Mouse (Mus musculus): ENCODE measurements around the gene Gm42957. TPM values are rescaled to one million over a fixed set of nuclear protein-coding genes. Genes with fewer than 3 reads are reported as not detected.

Gm42957 gene
- polyA plus RNA-seq, 1 experiment from 2014 or later = not detected

DNA sequence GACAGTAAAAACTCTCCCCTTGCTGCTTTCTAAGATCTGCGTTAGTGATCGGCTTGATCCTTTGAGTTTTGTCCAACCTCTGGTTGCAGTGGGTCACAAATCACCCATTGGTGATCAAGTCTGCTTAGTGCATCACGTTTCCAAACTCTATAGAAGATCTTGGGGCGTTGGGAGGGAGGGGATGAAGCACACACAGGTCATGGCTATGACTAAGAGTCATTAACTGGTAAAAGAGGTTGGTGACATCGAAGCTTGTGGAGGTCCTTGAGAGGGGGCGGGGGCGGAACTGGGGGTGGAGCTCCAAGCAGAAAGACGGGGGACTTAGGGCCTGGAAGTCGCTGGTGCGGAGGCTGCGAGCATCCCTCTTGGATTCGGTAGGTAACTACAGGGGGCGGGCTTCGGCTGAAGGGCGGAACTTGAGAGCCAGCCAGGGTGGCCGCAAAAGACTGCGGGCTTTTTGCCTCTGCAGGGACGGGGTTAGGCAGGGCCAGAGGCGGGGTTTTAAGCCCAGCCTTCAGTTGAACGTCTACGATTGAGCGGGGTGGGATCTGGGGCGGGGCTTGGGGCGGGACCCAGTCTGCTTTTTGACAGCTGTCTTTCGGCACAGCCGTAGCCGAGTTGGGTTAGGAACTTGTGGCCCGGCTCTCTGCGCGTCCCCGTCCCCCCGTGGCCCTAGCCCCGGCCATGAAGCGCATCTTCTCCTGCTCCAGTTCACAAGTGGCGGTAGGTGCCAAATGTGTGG is 34.6 kb downstream of the Gm42957 start, which contains the start of gene Ankrd35:
TSS of gene Ankrd35 (plus strand) at position 405 of the 742 bp plus-strand sequence.
- ATAC-seq (replicated peaks; ENCODE audit: insufficient number of reproducible peaks, low FRiP score, low TSS enrichment, low read depth) (peak; percentile 93), DNase-seq (ENCODE audit: low spot score) (peak; percentile 92)
- Histone ChIP-seq H3K4me1 (ENCODE audit: control insufficient read depth, insufficient read depth, low read length) (no peaks in the 10 kb centered on the region), H3K36me3 (replicated peaks; ENCODE audit: control insufficient read depth, insufficient read depth, low read depth, low read length) (no peaks in the 10 kb centered on the region), H3K4me2 (ENCODE audit: low read depth, low read length) (peak within 1 kb of the TSS; percentile 72), H3K27me3 (ENCODE audit: control insufficient read depth, insufficient read depth, low read length) (no peaks in the 10 kb centered on the region), H3K9ac (replicated peaks; ENCODE audit: low read length) (peak within 1 kb of the TSS; percentile 30), H3K27ac (replicated peaks; ENCODE audit: low read depth, low read length) (no peak within 1 kb of the TSS), H3K4me3 (ENCODE audit: low read depth, low read length) (peak within 1 kb of the TSS; percentile 29), H3K9me3 (replicated peaks; ENCODE audit: control insufficient read depth, low read length) (no peaks in the 10 kb centered on the region)
- 4% methylated on average over 35 of the region's 35 CpGs for WGBS

DNA sequence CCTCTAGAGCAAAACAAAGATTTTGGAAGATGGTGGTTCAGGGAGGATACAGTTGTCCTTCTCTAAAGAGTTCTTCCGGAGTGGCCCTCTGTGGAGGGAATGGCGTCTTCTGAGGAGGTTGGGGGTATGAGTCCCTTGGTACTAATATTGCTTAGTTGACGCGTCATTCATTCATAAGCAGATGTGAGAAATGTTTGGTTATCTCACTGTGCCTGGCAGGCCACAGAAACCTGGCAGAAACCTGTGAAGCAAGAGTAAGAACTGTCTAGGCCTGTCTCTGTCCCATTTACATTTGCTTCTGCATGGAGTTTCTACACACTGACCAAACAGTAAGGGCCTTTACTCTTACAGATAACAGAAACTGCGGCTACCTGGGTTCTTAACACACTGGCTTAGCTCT is 36.2 kb downstream of the Gm42957 start:
- DNase-seq (ENCODE audit: low spot score) (no peak), ATAC-seq (replicated peaks; ENCODE audit: insufficient number of reproducible peaks, low FRiP score, low TSS enrichment, low read depth) (no peak)
- no peak overlapping the region for H3K27ac ChIP-seq (replicated peaks; ENCODE audit: low read depth, low read length)
- no peaks in the 10 kb centered on the region for H3K4me1 ChIP-seq (ENCODE audit: control insufficient read depth, insufficient read depth, low read length)
- H3K9ac ChIP-seq (replicated peaks; ENCODE audit: low read length) = no peak overlapping the region
- H3K36me3 ChIP-seq (replicated peaks; ENCODE audit: control insufficient read depth, insufficient read depth, low read depth, low read length) = no peaks in the 10 kb centered on the region
- no peaks in the 10 kb centered on the region for H3K27me3 ChIP-seq (ENCODE audit: control insufficient read depth, insufficient read depth, low read length)
- no peak overlapping the region for H3K4me2 ChIP-seq (ENCODE audit: low read depth, low read length)
- H3K9me3 ChIP-seq (replicated peaks; ENCODE audit: control insufficient read depth, low read length) = no peaks in the 10 kb centered on the region
- 93% methylated on average over 5 of the region's 5 CpGs for WGBS
- no peak overlapping the region for H3K4me3 ChIP-seq (ENCODE audit: low read depth, low read length)

DNA sequence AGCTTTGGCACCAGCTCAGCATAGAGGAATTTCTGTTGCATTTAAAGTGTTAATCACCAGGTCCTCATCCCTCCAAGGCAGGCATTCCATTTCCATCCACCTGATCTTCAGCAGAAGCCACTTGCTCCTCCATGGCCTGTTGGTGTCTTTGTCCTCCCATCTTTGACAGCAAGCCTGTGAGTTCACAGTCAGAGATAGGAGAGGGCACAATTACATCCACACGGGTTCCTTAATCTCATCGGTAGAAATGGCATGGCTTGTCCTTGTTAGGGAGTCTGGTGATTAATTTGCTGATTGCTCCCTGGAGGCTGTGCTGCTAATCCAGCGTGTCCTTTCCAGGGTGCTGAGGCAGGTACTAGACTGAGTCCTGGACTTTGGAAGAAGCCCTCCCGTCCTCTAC is 38.2 kb downstream of the Gm42957 start:
- 63% methylated on average over 4 of the region's 4 CpGs for WGBS
- no peaks in the 10 kb centered on the region for H3K9me3 ChIP-seq (replicated peaks; ENCODE audit: control insufficient read depth, low read length)
- no peak overlapping the region for H3K27ac ChIP-seq (replicated peaks; ENCODE audit: low read depth, low read length)
- no peak overlapping the region for H3K9ac ChIP-seq (replicated peaks; ENCODE audit: low read length)
- H3K4me3 ChIP-seq (ENCODE audit: low read depth, low read length) = no peak overlapping the region
- H3K27me3 ChIP-seq (ENCODE audit: control insufficient read depth, insufficient read depth, low read length) = no peaks in the 10 kb centered on the region
- H3K36me3 ChIP-seq (replicated peaks; ENCODE audit: control insufficient read depth, insufficient read depth, low read depth, low read length) = no peaks in the 10 kb centered on the region
- ATAC-seq (replicated peaks; ENCODE audit: insufficient number of reproducible peaks, low FRiP score, low TSS enrichment, low read depth) = no peak
- H3K4me2 ChIP-seq (ENCODE audit: low read depth, low read length) = no peak overlapping the region
- H3K4me1 ChIP-seq (ENCODE audit: control insufficient read depth, insufficient read depth, low read length) = no peaks in the 10 kb centered on the region
- DNase-seq (ENCODE audit: low spot score) = no peak

DNA sequence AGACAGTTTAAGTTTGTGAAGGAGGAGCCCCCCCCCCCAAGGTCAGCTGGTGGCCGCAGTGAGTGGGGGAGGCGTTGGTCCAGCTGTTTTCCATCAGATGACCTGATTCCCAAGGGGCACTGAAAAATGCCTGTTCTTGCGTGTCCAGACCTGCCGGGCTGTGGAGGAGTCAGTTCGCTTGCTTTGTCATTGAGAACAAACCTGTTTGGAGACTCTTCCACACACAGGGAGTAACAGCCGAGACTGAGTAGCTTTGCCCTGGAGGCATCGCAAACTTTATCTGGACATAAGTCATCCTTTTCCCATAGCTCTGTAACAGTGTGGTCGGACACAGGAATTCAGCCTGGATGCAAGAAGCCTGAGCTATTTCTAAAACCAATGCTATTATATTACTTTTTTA is 39.2 kb downstream of the Gm42957 start:
- Histone ChIP-seq H3K4me2 (ENCODE audit: low read depth, low read length) (no peak overlapping the region), H3K36me3 (replicated peaks; ENCODE audit: control insufficient read depth, insufficient read depth, low read depth, low read length) (no peaks in the 10 kb centered on the region), H3K4me1 (ENCODE audit: control insufficient read depth, insufficient read depth, low read length) (no peaks in the 10 kb centered on the region), H3K27me3 (ENCODE audit: control insufficient read depth, insufficient read depth, low read length) (no peaks in the 10 kb centered on the region), H3K4me3 (ENCODE audit: low read depth, low read length) (no peak overlapping the region), H3K27ac (replicated peaks; ENCODE audit: low read depth, low read length) (peak overlapping the region; percentile 38; the same call in 1 of the 2 replicates), H3K9me3 (replicated peaks; ENCODE audit: control insufficient read depth, low read length) (no peaks in the 10 kb centered on the region), H3K9ac (replicated peaks; ENCODE audit: low read length) (no peak overlapping the region)
- WGBS = 23% methylated on average over 8 of the region's 8 CpGs
- ATAC-seq (replicated peaks; ENCODE audit: insufficient number of reproducible peaks, low FRiP score, low TSS enrichment, low read depth) (no peak), DNase-seq (ENCODE audit: low spot score) (peak; percentile 58)

DNA sequence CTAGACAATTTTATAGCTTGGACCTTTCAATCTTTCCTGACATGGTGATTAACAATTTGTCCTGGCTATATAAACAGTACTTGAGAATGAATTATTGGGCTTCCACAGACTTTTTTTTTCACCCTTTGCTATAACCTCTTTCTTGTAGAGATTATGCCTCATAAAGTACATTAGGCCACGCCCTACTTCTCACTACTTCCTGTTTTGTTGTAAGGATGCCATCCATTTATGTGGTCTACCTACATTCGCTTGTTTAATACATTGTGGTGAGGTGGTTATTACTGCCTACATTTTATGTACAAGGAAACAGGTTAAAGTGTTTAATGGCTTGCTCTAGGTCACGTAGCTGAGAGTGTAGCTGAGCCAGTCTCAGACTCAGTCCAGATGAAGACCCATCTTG is 39.9 kb downstream of the Gm42957 start:
- Histone ChIP-seq H3K27ac (replicated peaks; ENCODE audit: low read depth, low read length) (no peak overlapping the region), H3K36me3 (replicated peaks; ENCODE audit: control insufficient read depth, insufficient read depth, low read depth, low read length) (no peaks in the 10 kb centered on the region)

DNA sequence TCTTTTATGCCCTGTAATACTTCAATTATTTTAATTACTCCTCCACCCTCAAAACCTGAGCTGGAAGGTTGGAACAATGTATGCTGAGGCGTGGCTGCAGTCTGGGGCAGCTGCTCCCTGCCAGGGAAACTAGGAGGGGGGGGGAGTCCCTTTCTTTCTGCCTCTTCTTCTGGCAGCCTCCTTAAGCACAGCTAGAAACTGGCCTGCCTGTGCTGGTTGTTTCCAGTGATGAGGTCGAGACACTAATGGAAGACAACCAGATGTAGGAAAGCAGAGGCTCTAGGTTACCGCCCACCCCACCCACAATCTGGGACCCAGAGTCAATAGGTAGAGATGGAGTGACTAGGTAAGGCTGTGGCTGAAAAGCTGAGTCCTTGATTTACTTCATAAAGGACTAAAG is 40.4 kb downstream of the Gm42957 start:
- no peak overlapping the region for H3K4me2 ChIP-seq (ENCODE audit: low read depth, low read length)
- no peak overlapping the region for H3K27ac ChIP-seq (replicated peaks; ENCODE audit: low read depth, low read length)
- DNase-seq (ENCODE audit: low spot score) (no peak), ATAC-seq (replicated peaks; ENCODE audit: insufficient number of reproducible peaks, low FRiP score, low TSS enrichment, low read depth) (no peak)
- H3K4me1 ChIP-seq (ENCODE audit: control insufficient read depth, insufficient read depth, low read length) = no peaks in the 10 kb centered on the region
- H3K36me3 ChIP-seq (replicated peaks; ENCODE audit: control insufficient read depth, insufficient read depth, low read depth, low read length) = no peaks in the 10 kb centered on the region
- 40% methylated on average over 3 of the region's 3 CpGs for WGBS
- no peak overlapping the region for H3K4me3 ChIP-seq (ENCODE audit: low read depth, low read length)
- H3K27me3 ChIP-seq (ENCODE audit: control insufficient read depth, insufficient read depth, low read length) = no peaks in the 10 kb centered on the region; the same call in 1 of the 2 replicates
- no peaks in the 10 kb centered on the region for H3K9me3 ChIP-seq (replicated peaks; ENCODE audit: control insufficient read depth, low read length)
- H3K9ac ChIP-seq (replicated peaks; ENCODE audit: low read length) = no peak overlapping the region

More for the DNA sequence above, 39.9 kb downstream of the Gm42957 start:
- H3K4me1 ChIP-seq (ENCODE audit: control insufficient read depth, insufficient read depth, low read length) = no peaks in the 10 kb centered on the region
- H3K9me3 ChIP-seq (replicated peaks; ENCODE audit: control insufficient read depth, low read length) = no peaks in the 10 kb centered on the region
- H3K9ac ChIP-seq (replicated peaks; ENCODE audit: low read length) = no peak overlapping the region
- H3K4me3 ChIP-seq (ENCODE audit: low read depth, low read length) = no peak overlapping the region
- no peak for ATAC-seq (replicated peaks; ENCODE audit: insufficient number of reproducible peaks, low FRiP score, low TSS enrichment, low read depth)
- 88% methylated on average over 3 of the region's 3 CpGs for WGBS
- no peaks in the 10 kb centered on the region; the same call in 1 of the 2 replicates for H3K27me3 ChIP-seq (ENCODE audit: control insufficient read depth, insufficient read depth, low read length)
- DNase-seq (ENCODE audit: low spot score) = no peak
- H3K4me2 ChIP-seq (ENCODE audit: low read depth, low read length) = no peak overlapping the region

DNA sequence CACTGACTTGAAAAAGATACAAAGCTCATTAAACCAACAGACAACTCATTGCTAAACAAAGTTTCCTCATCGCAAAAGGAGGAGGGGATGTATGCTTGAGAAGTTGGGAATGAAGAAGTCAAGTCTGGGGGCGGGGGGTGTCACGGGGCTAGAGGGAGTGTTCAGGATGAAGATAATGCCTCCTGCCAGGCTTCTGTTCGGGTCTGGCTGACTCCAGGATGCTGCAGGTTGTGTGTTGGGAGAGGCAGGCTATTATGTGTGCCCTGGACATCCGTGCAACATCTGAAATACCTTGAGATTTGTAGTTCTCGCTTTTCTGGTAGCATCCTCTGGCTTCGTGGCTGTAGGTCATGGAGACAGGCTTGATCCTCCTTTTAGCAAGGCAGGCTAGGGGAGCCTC is 43.2 kb downstream of the Gm42957 start:
- Histone ChIP-seq H3K9me3 (replicated peaks; ENCODE audit: control insufficient read depth, low read length) (no peaks in the 10 kb centered on the region), H3K4me1 (ENCODE audit: control insufficient read depth, insufficient read depth, low read length) (no peaks in the 10 kb centered on the region), H3K27ac (replicated peaks; ENCODE audit: low read depth, low read length) (no peak overlapping the region), H3K36me3 (replicated peaks; ENCODE audit: control insufficient read depth, insufficient read depth, low read depth, low read length) (no peaks in the 10 kb centered on the region), H3K4me2 (ENCODE audit: low read depth, low read length) (no peak overlapping the region), H3K27me3 (ENCODE audit: control insufficient read depth, insufficient read depth, low read length) (no peaks in the 10 kb centered on the region; the same call in 1 of the 2 replicates), H3K9ac (replicated peaks; ENCODE audit: low read length) (no peak overlapping the region), H3K4me3 (ENCODE audit: low read depth, low read length) (no peak overlapping the region)
- 66% methylated on average over 7 of the region's 7 CpGs for WGBS
- ATAC-seq (replicated peaks; ENCODE audit: insufficient number of reproducible peaks, low FRiP score, low TSS enrichment, low read depth) = no peak
- no peak for DNase-seq (ENCODE audit: low spot score)

DNA sequence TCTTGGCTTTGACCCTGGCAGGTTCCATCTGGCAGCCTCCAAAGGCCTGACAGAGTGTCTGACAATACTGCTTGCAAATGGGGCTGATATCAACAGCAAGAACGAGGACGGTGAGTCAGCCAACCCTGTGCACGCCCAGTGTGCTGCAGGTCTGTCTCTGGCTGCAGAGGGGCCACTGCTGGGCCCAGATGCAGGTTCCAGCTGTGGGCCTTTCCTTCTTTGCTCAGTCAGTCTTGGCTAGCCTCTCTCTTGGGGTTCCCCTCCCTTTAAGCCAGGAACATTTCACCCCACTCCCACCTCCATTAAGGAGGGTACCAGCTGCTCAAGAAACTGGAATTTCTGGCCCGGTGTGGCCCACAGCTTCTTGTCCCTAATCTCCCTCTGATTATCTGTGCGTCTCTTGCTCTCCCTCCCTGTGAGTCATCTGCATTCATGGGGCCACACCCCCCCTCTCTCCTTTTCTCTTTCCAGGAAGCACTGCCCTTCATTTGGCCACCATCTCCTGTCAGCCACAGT is 43.9 kb downstream of the Gm42957 start:
- Histone ChIP-seq H3K27ac (replicated peaks; ENCODE audit: low read depth, low read length) (no peak overlapping the region), H3K4me1 (ENCODE audit: control insufficient read depth, insufficient read depth, low read length) (no peaks in the 10 kb centered on the region), H3K27me3 (ENCODE audit: control insufficient read depth, insufficient read depth, low read length) (peaks cover 4% of the 10 kb centered on the region; the same call in 1 of the 2 replicates), H3K9me3 (replicated peaks; ENCODE audit: control insufficient read depth, low read length) (no peaks in the 10 kb centered on the region), H3K4me3 (ENCODE audit: low read depth, low read length) (no peak overlapping the region), H3K36me3 (replicated peaks; ENCODE audit: control insufficient read depth, insufficient read depth, low read depth, low read length) (no peaks in the 10 kb centered on the region), H3K4me2 (ENCODE audit: low read depth, low read length) (no peak overlapping the region), H3K9ac (replicated peaks; ENCODE audit: low read length) (no peak overlapping the region)
- DNase-seq (ENCODE audit: low spot score) (no peak), ATAC-seq (replicated peaks; ENCODE audit: insufficient number of reproducible peaks, low FRiP score, low TSS enrichment, low read depth) (no peak)
- whole genome bisulfite sequencing = 26% methylated on average over 5 of the region's 5 CpGs
